Mouse (Mus musculus): ENCODE data around the gene Slc1a2.
A peak's percentile ranks its signal among the peaks of the same experiment; 100 is the strongest.

Slc1a2 gene

GRCm38 (mm10) chr2:102822036-102822435 is 163.6 kb downstream of the Slc1a2 start:
- DNase-seq (ENCODE audit: low spot score), result no peak

GRCm38 (mm10) chr2:102825961-102826633 is 167.6 kb downstream of the Slc1a2 start:
- no peak for DNase-seq (ENCODE audit: low spot score)

GRCm38 (mm10) chr2:102827841-102828240 is 169.4 kb downstream of the Slc1a2 start:
- DNase-seq (ENCODE audit: low spot score), result no peak

- no peak for DNase-seq (ENCODE audit: low spot score)
Observed at GRCm38 (mm10) chr2:102828381-102828780, 169.9 kb downstream of the Slc1a2 start.

DNA sequence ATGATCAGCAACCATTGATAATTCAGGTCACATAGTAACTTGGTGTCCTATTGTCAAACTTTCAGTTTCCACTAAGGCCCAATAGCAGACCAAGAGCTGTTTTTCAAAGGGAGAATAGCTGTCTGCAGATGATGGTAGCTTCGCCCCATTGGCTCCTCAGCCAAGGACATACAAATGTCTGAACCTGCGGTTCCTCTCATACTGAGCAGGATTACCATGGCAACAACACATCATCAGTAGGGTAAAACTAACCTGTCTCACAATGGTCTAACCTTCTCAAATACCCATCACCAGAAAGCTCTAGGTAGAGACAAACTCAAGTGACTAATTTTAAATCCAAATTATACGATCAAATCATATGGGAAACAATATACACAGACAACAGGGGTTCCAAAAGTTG is 170.7 kb downstream of the Slc1a2 start:
- DNase-seq (ENCODE audit: low spot score), result peak; percentile 37

- no peak for DNase-seq (ENCODE audit: low spot score)
Observed at GRCm38 (mm10) chr2:102831547-102831946, 173.1 kb downstream of the Slc1a2 start.

GRCm38 (mm10) chr2:102838179-102838578 is 179.7 kb downstream of the Slc1a2 start:
- no peak for DNase-seq (ENCODE audit: low spot score)

All from spleen, adult 12 weeks (tissue).